Mouse (Mus musculus) kidney, adult 11 months (tissue): ENCODE data around the gene Klhl3.

ENCODE experiments used
- DNase-seq: peaks from one replicate; pipeline ENCODE4 v3.0.0; 2022

The Klhl3 gene

DNA sequence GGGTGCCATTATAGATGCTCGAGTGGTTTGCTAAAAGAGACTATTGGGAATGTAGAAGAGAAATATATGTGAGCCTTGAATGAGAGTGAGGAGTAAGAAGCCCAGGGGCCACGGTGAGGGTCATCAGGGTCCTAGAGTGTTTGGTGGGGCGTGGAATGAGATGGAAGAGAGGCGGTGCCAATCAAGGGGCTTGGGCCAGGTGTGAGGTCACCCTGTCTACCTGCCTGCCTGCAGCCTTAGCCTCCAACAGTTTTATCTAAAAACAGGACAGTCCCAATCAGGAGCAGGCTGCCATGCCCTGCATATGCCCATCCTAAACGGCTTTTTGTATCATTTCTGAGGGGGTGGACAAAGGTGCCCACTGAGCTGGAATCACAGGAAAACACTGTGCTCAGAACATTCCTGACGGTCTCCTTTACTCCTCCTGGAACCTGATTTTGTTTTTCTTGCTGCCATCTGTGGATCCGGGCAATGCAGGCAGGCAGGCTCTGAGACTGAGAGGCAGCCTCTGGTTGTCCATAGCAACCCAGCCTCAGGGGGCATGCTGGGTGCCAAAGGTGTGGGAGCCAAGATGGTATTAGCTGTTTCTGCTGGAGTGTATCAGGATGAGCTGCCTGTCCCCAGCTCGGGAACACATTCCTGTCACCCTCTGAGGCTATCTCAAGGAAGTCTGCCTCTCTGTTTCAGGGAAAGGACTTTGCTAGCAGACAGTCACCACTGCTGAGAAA, 89.5 kb downstream of the Klhl3 start:
- no peak for DNase-seq

DNA sequence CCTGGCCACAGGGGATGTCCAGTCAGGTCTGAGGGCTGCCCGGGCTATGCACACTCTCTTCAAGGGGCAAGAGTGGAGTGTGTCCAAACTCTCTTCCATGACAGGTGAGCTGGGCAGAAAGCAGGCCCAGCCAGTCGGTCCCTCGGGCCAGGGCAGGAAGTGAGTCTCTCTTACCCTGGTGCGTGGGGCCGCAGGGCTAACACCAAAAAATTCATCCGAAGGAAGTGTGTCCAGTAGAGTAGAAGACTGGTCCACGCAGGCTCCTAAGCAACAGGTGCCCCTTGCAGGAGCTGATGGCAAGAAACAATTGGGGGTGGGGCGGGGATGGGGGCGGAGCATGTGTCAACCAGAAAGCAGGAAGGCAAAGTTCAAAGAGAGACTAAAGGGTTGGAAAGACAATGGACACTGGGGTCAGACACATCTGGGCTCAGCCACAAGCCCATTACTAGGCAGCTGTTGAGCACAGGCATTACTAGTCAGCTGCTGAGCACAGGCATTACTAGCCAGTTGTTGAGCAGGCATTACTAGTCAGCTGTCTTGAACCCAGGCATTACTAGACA, 90.3 kb downstream of the Klhl3 start:
- no peak for DNase-seq

- no peak for DNase-seq
Observed at GRCm38 (mm10) chr13:58020428-58020827, 93.0 kb downstream of the Klhl3 start.

DNA sequence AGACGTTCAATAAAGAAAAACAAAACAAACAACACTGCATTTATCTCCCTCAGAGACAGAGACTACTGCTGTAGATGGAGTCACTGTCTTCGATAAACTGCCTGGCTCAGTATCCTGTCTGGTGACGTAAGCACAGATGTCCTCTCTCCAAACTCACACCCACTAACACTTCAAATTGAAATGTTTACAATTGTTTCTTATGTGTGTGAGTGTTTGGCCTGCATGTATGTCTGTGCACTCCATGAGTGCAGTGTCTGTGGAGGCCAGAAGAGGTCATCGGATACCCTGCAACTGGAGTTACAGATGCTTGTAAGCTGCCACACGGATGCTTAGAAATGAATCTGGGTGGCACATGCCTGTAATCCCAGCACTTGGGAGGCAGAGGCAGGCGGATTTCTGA, 96.1 kb downstream of the Klhl3 start:
- no peak for DNase-seq

GRCm38 (mm10) chr13:58012067-58012925, 101.1 kb downstream of the Klhl3 start:
- peak; percentile 45 for DNase-seq

DNA sequence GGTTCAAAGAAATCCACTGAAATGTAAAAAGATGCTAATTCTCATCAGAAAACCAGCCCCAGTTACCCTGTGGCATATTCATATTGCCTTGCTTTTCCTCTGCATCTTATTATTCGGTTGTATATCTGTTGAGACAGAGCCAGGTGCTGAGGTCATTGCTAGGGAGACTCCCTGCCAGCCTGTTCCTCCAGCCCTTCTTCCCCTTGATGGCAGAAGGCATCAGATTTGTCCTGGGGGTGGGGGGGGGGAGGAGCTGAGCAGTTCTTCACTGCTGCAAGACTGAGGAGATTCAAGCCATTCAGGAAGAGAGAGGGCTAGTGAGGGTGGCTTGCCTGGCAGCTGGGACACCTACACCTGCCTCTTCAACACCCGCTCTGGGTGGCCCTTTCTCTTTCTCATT, 101.9 kb downstream of the Klhl3 start:
- no peak for DNase-seq

DNA sequence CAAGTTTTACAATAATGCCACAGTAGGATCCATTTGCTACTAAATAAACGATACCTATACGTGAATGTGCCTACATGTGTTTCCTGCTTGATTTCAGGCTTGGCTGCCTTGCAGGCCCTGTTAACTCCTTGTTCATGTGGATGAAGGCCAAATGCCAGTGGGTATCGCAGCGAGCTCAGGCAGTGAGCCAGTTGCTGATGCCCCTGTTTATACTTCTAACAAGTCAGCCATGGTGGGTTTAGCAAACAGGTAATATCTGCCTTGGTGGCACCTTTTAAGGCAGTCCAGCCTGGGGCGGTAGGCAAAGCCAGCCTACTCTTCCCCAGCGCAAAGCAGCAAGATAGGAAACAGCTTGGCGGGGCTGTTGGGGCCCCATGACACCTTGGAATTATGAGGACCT, 103.0 kb downstream of the Klhl3 start:
- no peak for DNase-seq

GRCm38 (mm10) chr13:58009275-58009674, 104.1 kb downstream of the Klhl3 start:
- DNase-seq = no peak

GRCm38 (mm10) chr13:58008038-58008364, 105.4 kb downstream of the Klhl3 start:
- DNase-seq = no peak

DNA sequence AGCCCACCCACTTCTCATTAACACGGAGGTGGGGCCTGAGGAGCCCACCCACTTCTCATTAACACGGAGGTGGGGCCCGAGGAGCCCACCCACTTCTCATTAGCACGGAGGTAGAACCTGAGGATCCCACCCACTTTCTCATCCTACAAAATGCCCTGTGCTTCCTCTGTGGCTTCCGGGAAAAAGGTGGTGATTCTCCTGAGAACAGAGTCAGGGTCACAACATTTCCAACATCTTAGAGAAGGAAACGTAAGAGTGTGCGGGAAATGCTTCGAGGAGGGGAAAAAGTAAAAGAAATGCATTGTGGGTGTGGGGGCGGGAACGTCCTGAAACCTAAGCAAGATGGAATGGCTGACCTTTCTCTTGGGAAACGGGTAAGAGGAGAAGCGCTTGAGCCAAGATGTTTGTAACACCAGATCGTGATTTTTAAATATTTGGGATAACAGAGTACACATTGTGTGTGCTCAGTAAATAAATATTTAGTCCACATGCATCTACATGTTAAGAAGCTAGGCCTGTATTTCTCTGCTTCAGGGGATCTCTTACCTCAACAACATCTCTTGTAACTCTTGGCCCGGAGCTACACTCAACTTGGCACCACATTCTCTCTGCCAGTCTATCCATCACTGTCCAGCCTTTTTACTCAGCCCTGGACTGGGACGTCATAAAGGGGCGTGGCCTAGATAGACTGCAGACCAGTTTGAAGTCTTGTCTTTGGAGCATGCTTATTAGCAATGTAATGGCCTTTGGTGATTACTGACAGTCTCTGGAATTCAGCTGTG, 105.9 kb downstream of the Klhl3 start:
- DNase-seq = peak; percentile 33

DNA sequence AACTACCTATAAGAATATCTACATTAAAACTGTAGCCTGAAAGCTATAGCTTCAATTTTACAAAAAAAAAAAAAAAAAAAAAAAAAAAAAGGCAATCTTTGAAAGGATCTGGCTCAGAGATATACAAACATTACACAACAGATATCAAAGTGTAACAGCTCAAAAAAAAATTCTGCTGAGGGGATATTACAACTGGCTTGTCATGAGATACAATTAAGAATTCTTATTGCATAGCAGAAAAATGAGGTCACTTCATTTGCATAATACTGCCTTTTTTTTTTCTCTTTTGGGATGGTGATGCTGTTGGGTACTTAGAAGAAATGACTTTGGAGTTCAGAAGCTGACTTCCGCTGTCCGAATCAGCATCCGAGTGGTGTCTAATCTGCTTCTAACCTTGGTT, 111.6 kb downstream of the Klhl3 start:
- DNase-seq = no peak

DNA sequence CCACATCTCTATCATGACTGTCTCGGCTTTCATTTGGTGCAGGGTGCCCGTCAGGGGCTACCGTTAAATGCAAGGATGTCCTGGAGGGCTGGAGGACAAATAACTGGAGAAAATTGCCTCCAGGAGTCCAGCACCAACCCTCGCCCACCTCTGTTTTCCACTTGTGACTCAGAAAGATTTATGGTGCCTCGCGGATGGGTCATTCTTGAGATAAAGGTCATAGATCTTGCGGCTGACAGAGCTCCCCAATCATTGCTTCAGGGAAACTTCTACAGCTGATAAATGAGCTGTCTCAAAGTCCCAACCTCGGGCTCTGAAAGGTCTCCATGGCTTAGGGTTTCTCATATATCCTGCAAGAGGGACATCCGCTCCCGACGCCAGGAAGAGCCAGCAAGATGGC, 116.9 kb downstream of the Klhl3 start:
- no peak for DNase-seq

DNA sequence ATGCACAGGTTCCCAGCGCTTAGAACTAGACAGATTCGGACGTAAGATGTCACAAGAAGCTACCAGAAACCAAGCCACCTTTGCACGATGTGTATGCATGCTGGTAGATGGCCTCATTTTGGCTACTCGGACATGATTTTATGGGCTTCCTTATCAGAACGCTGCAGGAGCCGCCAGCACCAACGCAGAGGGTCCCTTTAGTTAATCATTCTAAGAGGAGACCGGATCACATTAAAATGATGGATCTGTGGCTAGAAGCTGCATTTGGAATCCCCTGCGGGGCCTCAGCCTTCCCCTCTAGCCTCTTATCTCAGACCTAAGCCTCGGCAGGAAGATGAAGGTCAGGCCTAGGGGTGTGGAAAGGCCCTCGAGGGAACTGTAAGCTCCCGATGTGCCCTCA, 117.5 kb downstream of the Klhl3 start:
- no peak for DNase-seq

DNA sequence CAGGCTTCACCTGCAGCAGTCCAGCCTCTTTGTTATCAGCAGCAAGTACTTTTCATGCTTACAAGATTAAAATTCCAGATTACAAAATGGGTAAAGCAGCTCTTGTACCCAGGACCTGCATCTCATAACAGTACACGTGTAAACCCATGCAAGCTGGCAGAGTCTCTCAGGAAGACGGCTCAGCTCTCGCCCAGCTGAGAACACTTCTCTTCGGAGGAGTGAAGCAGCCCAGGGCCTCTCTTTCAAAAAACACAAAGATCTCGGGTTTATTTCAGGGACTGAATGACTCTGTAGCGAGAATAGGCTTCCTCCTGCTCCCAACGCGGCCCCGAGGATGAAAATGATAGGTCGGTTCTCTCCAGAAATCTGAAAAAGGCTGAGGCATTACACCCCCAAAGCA, 128.8 kb downstream of the Klhl3 start:
- no peak for DNase-seq

GRCm38 (mm10) chr13:57984163-57984562, 129.2 kb downstream of the Klhl3 start:
- DNase-seq = no peak

GRCm38 (mm10) chr13:57983330-57983729, 130.1 kb downstream of the Klhl3 start:
- DNase-seq = no peak

GRCm38 (mm10) chr13:57982904-57983303, 130.5 kb downstream of the Klhl3 start:
- no peak for DNase-seq

DNA sequence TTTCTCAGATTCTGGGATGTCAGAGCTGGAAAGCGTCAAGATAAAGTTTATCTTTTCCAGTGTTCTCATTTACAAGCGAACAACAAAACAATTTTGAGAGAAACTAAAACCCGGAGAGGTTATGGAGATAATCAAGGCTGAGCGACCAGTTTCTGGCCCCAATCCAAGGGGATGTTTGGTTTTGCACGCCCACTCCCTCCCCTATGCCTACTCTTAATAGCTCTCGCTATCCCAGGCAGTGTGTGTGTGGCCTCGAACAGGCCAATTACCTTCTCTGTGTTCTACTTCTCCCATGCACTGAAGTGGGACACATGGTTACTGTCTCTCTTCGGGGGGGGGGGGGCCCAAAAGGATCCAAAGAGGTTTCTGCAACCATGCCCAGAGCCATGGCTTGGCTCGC, 132.7 kb downstream of the Klhl3 start:
- DNase-seq = no peak

DNA sequence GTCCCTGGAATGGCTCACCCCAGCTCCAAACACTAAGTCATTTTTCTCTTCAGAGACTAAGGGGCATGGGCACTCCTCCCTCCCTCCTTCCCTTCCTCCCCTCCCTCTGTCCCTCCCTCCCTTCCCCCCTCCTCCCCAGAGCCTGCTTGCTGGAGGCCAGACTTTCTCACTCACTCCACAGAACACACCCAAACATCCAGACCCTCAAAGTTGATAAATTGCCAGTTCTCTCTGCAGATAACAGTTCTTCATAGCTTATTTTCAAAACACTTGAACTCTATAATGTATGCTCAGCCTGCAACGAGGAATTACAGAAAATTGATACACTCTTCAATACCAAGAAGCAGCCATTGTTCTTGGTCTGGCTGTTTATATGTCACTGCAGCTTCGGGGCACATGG, 133.3 kb downstream of the Klhl3 start:
- DNase-seq = no peak

- DNase-seq = no peak
Observed at GRCm38 (mm10) chr13:57978931-57979330, 134.5 kb downstream of the Klhl3 start.

DNA sequence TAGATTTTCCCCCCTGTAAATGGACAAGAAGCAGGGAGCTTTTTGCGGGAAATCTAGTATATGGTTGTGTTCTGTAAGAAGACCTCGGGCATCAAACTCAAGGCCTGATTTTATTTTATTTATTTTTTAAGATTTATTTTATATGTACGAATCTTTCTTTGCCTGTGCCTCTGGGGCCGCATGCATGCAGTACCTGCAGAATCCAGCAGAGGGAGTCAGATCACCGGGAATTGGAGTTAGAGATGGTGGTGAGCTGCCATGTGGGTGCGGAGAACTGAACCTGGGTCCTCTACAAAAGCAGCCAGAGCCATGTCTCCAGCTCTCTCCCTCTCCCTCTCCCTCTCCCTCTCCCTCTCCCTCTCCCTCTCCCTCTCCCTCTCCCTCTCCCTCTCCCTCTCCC, 135.7 kb downstream of the Klhl3 start:
- no peak for DNase-seq

GRCm38 (mm10) chr13:57965658-57966057, 147.7 kb downstream of the Klhl3 start:
- DNase-seq = no peak

GRCm38 (mm10) chr13:57960254-57960653, 153.1 kb downstream of the Klhl3 start:
- DNase-seq = no peak
